Mouse (Mus musculus) heart, postnatal 0 days (tissue): ENCODE measurements at regions not wholly inside any gene's neighbourhood (a gene's known extent, or its start where the extent isn't known, plus 50 kb on each side); places are given as distances from the start of the nearest gene placed in this dataset.

Experiments used
- ATAC-seq: fragments of 200-750 bp; cut with Nextera tagmentation; 2 replicates; pipeline ENCODE4 v1.8.0; 2017; ENCODE audit warnings: low read depth, moderate number of reproducible peaks, moderate library complexity; ENCODE audit not compliant: insufficient read depth
- DNase-seq: peaks from one replicate; pipeline ENCODE4 v3.0.0-alpha.2; 2016; ENCODE audit warnings: low spot score
- H3K27ac ChIP-seq: fragments of 300-500 bp; sonication (generic); 2 replicates; pipeline ENCODE4 v1.5.1; 2014; ENCODE audit warnings: low read depth, mild to moderate bottlenecking
- H3K27me3 ChIP-seq: fragments of 300-500 bp; sonication (generic); 2 replicates; pipeline ENCODE4 v1.6.1; 2014; ENCODE audit warnings: low read length, mixed read lengths; ENCODE audit not compliant: control insufficient read depth, insufficient read depth
- H3K36me3 ChIP-seq: fragments of 300-500 bp; sonication (generic); replicated peaks from 2 replicates; pipeline ENCODE4 v1.6.1; 2014; ENCODE audit warnings: low read length, mixed read lengths; ENCODE audit not compliant: control insufficient read depth, insufficient read depth
- H3K4me1 ChIP-seq: fragments of 300-500 bp; sonication (generic); 2 replicates; pipeline ENCODE4 v1.6.1; 2014; ENCODE audit warnings: antibody characterized with exemption; ENCODE audit not compliant: control insufficient read depth, insufficient read depth
- H3K4me2 ChIP-seq: fragments of 300-500 bp; sonication (generic); 2 replicates; pipeline ENCODE4 v1.6.1; 2014; ENCODE audit warnings: low read depth, mild to moderate bottlenecking, low read length, moderate library complexity
- H3K4me3 ChIP-seq: fragments of 300-500 bp; sonication (generic); 2 replicates; pipeline ENCODE4 v1.5.1; 2014; ENCODE audit warnings: low read depth, low read length
- H3K9ac ChIP-seq: fragments of 300-500 bp; sonication (generic); replicated peaks from 2 replicates; pipeline ENCODE4 v1.6.1; 2014; ENCODE audit warnings: low read depth, low read length, mixed read lengths
- H3K9me3 ChIP-seq: fragments of 300-500 bp; sonication (generic); replicated peaks from 2 replicates; pipeline ENCODE4 v1.6.1; 2016; ENCODE audit warnings: low read length; ENCODE audit not compliant: control insufficient read depth
- CTCF ChIP-seq: IDR thresholded peaks from 2 replicates; pipeline ENCODE4 v1.5.1; 2016; ENCODE audit warnings: antibody characterized with exemption, control low read depth, low read depth
- EP300 ChIP-seq: IDR thresholded peaks from 2 replicates; pipeline ENCODE4 v1.6.1; 2016; ENCODE audit warnings: antibody characterized with exemption, low read depth
- WGBS: fragments of 180-500 bp; shearing (Covaris S2); extraction: QIAGEN DNeasy Blood & Tissue Kit; methylation state at CpG from one replicate; pipeline ENCODE4 v1.1.7; 2014; 5-methylcytosine and 5-hydroxymethylcytosine counted together

GRCm38 (mm10) chr3:9148605-9149004 is 461.3 kb downstream of the Zfp704 start:
- ATAC-seq (no peak), DNase-seq (no peak)
- no peaks in the 10 kb centered on the region for H3K36me3 ChIP-seq
- no peak overlapping the region for H3K4me2 ChIP-seq
- H3K27me3 ChIP-seq, result no peaks in the 10 kb centered on the region
- H3K9ac ChIP-seq, result no peak overlapping the region
- H3K4me3 ChIP-seq, result no peak overlapping the region
- no peaks in the 10 kb centered on the region for H3K9me3 ChIP-seq
- no peaks in the 10 kb centered on the region for H3K4me1 ChIP-seq
- no peak overlapping the region for H3K27ac ChIP-seq
- TF ChIP-seq EP300, result no peak
- TF ChIP-seq CTCF, result no peak
- whole genome bisulfite sequencing, result 73% methylated on average over 5 of the region's 5 CpGs

- Histone ChIP-seq H3K4me1 (no peaks in the 10 kb centered on the region), H3K4me2 (no peak overlapping the region), H3K9me3 (no peaks in the 10 kb centered on the region), H3K4me3 (no peak overlapping the region), H3K27ac (no peak overlapping the region), H3K9ac (no peak overlapping the region), H3K27me3 (no peaks in the 10 kb centered on the region), H3K36me3 (no peaks in the 10 kb centered on the region)
- ATAC-seq, result no peak
- no peak for DNase-seq
- no peak for TF ChIP-seq CTCF
- TF ChIP-seq EP300, result no peak
- WGBS, result 70% methylated on average over 6 of the region's 6 CpGs
Observed at GRCm38 (mm10) chr3:9146481-9146880, 463.4 kb downstream of the Zfp704 start.

GRCm38 (mm10) chr3:9145612-9146011 is 464.3 kb downstream of the Zfp704 start:
- Histone ChIP-seq H3K9me3 (no peaks in the 10 kb centered on the region), H3K9ac (no peak overlapping the region), H3K4me1 (no peaks in the 10 kb centered on the region), H3K27ac (no peak overlapping the region), H3K4me2 (no peak overlapping the region), H3K27me3 (no peaks in the 10 kb centered on the region), H3K36me3 (no peaks in the 10 kb centered on the region), H3K4me3 (no peak overlapping the region)
- 84% methylated on average over 7 of the region's 7 CpGs for WGBS
- DNase-seq, result no peak
- TF ChIP-seq CTCF (no peak), EP300 (no peak)
- no peak for ATAC-seq

- no peak overlapping the region for H3K9ac ChIP-seq
- ATAC-seq (no peak), DNase-seq (no peak)
- no peak for TF ChIP-seq EP300
- TF ChIP-seq CTCF, result no peak
- no peaks in the 10 kb centered on the region for H3K4me1 ChIP-seq
- no peak overlapping the region for H3K4me3 ChIP-seq
- no peak overlapping the region for H3K27ac ChIP-seq
- no peak overlapping the region for H3K4me2 ChIP-seq
- no peaks in the 10 kb centered on the region for H3K9me3 ChIP-seq
- no peaks in the 10 kb centered on the region for H3K27me3 ChIP-seq
- WGBS, result 64% methylated on average over 5 of the region's 5 CpGs
- H3K36me3 ChIP-seq, result no peaks in the 10 kb centered on the region
Observed at GRCm38 (mm10) chr3:9141836-9142235, 468.0 kb downstream of the Zfp704 start.

- TF ChIP-seq CTCF (no peak), EP300 (no peak)
- H3K4me2 ChIP-seq, result no peak overlapping the region
- 76% methylated on average over 22 of the region's 22 CpGs for WGBS
- H3K27ac ChIP-seq, result no peak overlapping the region
- no peak overlapping the region for H3K9ac ChIP-seq
- H3K36me3 ChIP-seq, result no peaks in the 10 kb centered on the region
- peaks cover 9% of the 10 kb centered on the region; the same call in 1 of the 2 replicates for H3K4me1 ChIP-seq
- H3K4me3 ChIP-seq, result no peak overlapping the region
- H3K27me3 ChIP-seq, result no peaks in the 10 kb centered on the region
- H3K9me3 ChIP-seq, result no peaks in the 10 kb centered on the region
- ATAC-seq (no peak), DNase-seq (no peak)
Observed at GRCm38 (mm10) chr3:9137131-9137874, 472.6 kb downstream of the Zfp704 start.

- peaks cover 13% of the 10 kb centered on the region; the same call in 1 of the 2 replicates for H3K4me1 ChIP-seq
- no peak overlapping the region for H3K9ac ChIP-seq
- H3K9me3 ChIP-seq, result no peaks in the 10 kb centered on the region
- ATAC-seq (peak; percentile 68), DNase-seq (no peak)
- H3K4me3 ChIP-seq, result no peak overlapping the region
- H3K27ac ChIP-seq, result peak overlapping the region; percentile 6; the same call in 1 of the 2 replicates
- H3K36me3 ChIP-seq, result no peaks in the 10 kb centered on the region
- H3K4me2 ChIP-seq, result peak overlapping the region; percentile 26
- TF ChIP-seq EP300 (no peak), CTCF (no peak)
- WGBS, result 32% methylated on average over 12 of the region's 12 CpGs
- no peaks in the 10 kb centered on the region for H3K27me3 ChIP-seq
Observed at GRCm38 (mm10) chr3:9133991-9134390, 475.9 kb downstream of the Zfp704 start.
